Mouse (Mus musculus) kidney, adult 9 months (tissue): ENCODE data around the gene Cmklr1.

Source experiments
- DNase-seq: peaks from one replicate; pipeline ENCODE4 v3.0.0; 2022

The Cmklr1 gene

GRCm38 (mm10) chr5:113652215-113652614, 2.0 kb upstream of the Cmklr1 start:
- no peak for DNase-seq

DNA sequence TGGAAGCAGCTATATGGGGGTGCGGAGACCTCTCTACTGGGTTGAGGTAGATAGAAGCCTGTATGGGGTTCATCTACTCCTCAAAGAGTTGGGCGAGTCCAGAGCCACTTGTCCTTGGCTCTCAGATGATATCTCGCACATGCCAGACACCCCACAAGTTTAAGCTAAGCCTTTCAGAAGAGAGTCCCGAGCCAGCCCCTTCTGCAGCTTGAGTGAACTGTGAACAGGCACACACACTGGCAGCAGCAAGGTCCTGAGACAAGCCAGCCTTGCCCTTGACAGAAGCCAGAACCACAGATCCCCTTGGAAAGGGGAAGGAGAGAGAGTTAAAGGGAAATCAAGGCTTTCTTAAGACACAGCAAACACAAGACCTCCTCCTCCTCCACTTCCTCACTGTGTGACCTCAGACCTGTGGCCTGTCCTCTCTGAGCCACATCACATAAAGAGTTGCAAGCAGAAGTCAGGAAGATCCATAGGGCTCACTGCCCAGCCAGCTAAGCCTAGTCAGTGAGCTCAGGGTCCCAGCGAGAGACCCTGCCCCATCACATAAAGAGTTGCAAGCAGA, 1.5 kb downstream of the Cmklr1 start:
- no peak for DNase-seq

GRCm38 (mm10) chr5:113647141-113647540, 3.1 kb downstream of the Cmklr1 start:
- no peak for DNase-seq

GRCm38 (mm10) chr5:113644520-113644919, 5.7 kb downstream of the Cmklr1 start:
- DNase-seq = no peak

- no peak for DNase-seq
Measured at GRCm38 (mm10) chr5:113643107-113643848, 6.9 kb downstream of the Cmklr1 start.

- DNase-seq = no peak
Measured at GRCm38 (mm10) chr5:113641066-113641465, 9.2 kb downstream of the Cmklr1 start.

DNA sequence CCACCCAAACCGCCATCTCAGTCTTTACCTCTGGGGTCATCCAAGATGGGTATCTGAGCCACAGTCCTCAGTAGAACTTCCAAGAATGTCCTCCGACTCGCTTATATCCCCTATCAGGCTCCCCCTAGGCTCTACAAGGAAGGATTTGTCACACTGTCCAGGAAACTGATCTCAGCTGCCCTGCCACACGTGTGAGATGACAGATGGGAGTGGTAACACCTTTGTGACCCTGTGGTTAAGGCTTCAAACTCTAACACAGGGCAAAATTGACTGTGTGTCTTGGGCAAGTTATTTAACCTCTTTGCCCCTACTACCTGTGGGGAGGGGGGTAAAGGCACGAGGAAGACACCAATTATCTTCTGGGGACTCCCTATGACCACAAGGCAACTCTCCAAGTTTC, 11.1 kb downstream of the Cmklr1 start:
- no peak for DNase-seq

DNA sequence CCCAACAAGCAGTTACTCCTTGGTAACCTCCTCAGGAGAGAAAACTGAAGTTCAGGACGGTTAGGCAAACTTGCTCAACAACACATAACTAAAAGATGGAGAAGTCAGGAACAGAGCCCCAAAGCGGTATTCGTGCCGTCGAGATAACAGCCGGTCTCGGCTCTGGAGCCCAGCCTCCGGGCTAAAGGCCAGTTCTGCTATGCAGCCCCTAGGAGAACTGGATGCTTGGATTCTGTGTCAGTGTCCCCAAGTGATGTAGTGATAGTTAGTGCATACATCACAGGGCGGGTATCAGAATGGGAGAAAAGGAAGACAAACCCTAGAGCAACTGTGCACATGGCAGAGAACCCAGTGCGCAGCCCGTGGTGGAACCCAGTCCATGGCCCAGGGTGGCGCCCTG, 12.2 kb downstream of the Cmklr1 start:
- no peak for DNase-seq

GRCm38 (mm10) chr5:113637631-113638030, 12.6 kb downstream of the Cmklr1 start:
- DNase-seq = peak; percentile 60

GRCm38 (mm10) chr5:113635861-113636565, 14.2 kb downstream of the Cmklr1 start:
- peak; percentile 42 for DNase-seq

GRCm38 (mm10) chr5:113634887-113635610, 15.2 kb downstream of the Cmklr1 start:
- no peak for DNase-seq

DNA sequence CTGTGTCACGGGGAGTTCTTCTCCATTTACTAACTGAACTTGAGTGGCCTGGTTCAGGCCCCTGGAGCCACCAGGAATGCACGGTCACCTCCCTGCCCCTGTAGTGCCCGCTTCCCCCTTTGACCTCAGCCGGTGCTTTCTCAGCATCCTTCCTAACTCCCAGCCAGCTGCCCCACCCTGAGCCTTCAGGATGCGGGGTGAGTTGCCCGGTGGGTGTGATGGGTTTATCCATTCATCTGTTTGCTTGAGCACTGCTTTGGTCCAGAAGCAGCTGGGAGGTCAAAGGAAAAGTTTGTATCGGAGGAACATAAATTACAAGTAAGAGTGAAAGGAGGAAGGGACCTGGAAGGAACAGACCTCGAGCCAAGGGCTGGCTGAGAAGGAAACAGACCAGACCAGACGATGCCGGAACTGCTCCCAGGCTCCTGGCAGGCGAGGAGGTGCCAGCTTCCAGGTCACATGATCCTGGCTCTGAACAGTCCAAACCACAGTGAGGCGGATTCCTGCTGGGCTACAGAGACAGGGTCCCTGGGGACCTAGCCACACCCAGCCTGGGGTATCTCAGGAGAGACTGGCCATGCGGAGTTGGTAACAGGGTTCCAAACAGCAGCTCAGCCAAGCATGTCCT, 16.1 kb downstream of the Cmklr1 start:
- DNase-seq = peak; percentile 82

DNA sequence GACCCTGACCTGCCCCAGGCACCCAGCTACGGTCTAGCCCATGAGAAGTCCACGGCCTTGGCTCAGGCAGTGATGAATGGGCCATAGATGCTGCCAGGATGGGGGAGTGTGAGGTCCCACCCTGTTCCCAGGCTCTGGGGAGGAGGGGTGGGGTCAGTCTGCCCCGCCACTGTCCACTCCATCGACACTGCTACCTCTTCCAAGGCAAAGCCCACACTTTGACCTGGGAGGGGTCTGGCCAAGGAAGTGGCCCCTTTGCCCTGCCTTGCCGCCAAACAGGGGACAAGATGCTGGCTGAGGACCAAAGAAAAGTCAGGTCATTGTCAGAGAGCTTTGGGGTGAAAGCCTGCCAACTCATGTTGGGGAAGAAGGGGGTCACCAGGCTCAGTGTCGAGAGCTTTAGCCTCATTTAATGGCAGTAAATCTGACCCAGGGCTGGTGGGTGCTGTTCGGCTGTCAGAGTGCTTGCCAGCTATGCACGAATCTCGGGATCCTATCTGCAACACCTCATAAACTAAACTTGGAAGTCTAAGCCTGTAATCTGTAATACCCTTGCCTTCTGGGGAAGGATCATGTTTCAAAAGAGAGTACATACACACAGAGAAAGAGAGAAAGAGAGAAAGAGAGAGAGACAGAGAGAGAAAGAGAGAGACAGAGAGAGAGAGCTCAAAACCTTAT, 17.1 kb downstream of the Cmklr1 start:
- DNase-seq = no peak

DNA sequence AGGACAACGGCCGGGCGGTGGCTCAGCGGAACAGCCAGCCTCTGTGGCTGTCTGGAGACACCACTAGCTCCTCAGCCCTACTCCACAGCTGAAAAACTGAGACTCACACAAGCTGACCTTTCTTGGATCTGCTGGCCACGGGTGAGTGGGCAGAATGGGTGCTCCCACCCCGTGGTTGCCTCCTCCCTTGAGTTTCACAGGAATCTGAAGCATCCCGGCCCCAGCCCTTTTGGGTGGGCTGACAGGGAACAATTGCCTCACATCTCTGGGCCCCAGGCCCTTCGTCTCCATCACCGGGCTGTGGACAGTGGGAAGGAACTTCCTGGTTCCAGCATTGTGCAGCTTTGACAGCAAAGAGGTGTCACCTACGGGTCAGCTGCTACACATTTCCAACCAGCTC, 20.1 kb downstream of the Cmklr1 start:
- DNase-seq = no peak

DNA sequence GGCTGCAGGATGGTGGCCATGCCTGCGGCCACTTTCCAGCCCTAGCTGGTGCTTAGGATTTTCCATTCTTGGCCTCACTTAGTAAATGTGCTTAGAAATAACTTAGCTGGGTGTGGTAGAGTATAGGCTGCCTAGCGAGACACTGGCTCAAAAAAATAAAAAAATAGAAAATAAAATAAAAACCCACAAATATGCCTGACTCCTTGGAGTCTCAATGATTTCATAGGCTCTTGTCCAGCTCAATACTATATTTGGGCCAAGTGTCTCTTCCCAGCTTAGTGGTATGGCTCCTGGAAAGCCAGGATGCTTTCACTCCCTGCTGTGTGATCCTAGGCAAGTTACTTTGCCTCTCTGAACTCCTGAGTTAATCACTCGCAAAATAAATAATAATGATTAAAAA, 21.0 kb downstream of the Cmklr1 start:
- DNase-seq = no peak

- no peak for DNase-seq
Measured at GRCm38 (mm10) chr5:113627820-113628437, 22.3 kb downstream of the Cmklr1 start.

- DNase-seq = no peak
Measured at GRCm38 (mm10) chr5:113626991-113627390, 23.2 kb downstream of the Cmklr1 start.

GRCm38 (mm10) chr5:113626352-113626751, 23.9 kb downstream of the Cmklr1 start:
- DNase-seq = no peak

- no peak for DNase-seq
Measured at GRCm38 (mm10) chr5:113625068-113625467, 25.2 kb downstream of the Cmklr1 start.

GRCm38 (mm10) chr5:113623052-113623451, 27.2 kb downstream of the Cmklr1 start:
- no peak for DNase-seq

GRCm38 (mm10) chr5:113620999-113621398, 29.2 kb downstream of the Cmklr1 start:
- DNase-seq = no peak
